Mouse (Mus musculus): Measurements from ENCODE around the gene Cabp4.

DNA sequence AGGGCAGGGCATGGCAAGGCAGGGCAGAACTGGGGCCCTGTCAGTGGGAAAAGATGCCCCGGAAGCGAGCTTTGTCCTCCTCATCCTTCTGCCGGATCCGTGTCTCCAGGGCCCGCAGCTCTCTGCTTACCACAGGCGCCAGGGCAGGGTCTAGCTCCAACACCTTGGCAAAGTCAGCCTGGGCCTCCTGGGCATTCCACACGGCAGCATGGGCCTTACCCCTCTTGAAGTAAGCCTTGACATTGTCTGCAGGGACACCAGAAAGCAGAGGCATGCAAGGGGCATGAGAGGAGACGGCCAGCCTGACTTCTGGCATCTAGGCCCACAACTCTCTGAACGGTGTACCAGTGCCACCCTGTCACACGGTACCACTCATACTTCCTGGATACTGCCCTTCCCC is 29.3 kb downstream of the Cabp4 start:
- no peak for TF ChIP-seq CTCF (IDR thresholded peaks at IDR 0.05; ENCODE audit: control insufficient read depth, insufficient read depth, insufficient read length)
- no peak for TF ChIP-seq MAX (IDR thresholded peaks at IDR 0.05)
- TF ChIP-seq CEBPB (IDR thresholded peaks at IDR 0.05; ENCODE audit: low read depth), result no peak
- TF ChIP-seq MYOD1 (IDR thresholded peaks at IDR 0.05; ENCODE audit: control insufficient read depth, insufficient read length, low read depth), result no peak
- no peak for TF ChIP-seq MYOG (IDR thresholded peaks at IDR 0.05; ENCODE audit: control insufficient read depth, extremely low read depth, insufficient read length)
- no peak for TF ChIP-seq USF1 (IDR thresholded peaks at IDR 0.05; ENCODE audit: low read depth)
